Mouse (Mus musculus) lung, postnatal 25 days (tissue): ENCODE data around the gene Kmt2c.
"Not testable (repeated sequence)": the region's sequence is repeated elsewhere in the genome, so short reads cannot be mapped to it uniquely, and the experiment has no call there.

Source experiments
- DNase-seq: peaks from one replicate; pipeline ENCODE4 v3.0.0; 2022; ENCODE audit warnings: low spot score

Kmt2c gene

DNA sequence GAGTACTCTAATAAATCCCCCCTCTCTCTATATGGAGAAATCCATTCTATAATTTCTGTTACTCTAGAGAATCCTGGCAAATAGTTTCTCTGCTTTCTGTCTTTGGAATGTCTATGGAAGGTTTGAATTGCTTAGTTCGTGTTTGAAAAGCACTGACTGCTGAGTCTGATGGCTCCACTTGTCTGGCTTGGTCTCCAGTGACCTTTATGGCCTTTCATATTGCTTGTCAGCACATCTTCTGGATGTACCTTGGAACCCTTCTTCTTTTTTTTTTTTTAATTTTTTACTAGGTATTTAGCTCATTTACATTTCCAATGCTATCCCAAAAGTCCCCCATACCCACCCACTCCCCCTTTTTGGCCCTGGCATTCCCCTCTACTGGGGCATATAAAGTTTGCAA lies 274.2 kb downstream of the Kmt2c start:
- not testable (repeated sequence) for DNase-seq

DNA sequence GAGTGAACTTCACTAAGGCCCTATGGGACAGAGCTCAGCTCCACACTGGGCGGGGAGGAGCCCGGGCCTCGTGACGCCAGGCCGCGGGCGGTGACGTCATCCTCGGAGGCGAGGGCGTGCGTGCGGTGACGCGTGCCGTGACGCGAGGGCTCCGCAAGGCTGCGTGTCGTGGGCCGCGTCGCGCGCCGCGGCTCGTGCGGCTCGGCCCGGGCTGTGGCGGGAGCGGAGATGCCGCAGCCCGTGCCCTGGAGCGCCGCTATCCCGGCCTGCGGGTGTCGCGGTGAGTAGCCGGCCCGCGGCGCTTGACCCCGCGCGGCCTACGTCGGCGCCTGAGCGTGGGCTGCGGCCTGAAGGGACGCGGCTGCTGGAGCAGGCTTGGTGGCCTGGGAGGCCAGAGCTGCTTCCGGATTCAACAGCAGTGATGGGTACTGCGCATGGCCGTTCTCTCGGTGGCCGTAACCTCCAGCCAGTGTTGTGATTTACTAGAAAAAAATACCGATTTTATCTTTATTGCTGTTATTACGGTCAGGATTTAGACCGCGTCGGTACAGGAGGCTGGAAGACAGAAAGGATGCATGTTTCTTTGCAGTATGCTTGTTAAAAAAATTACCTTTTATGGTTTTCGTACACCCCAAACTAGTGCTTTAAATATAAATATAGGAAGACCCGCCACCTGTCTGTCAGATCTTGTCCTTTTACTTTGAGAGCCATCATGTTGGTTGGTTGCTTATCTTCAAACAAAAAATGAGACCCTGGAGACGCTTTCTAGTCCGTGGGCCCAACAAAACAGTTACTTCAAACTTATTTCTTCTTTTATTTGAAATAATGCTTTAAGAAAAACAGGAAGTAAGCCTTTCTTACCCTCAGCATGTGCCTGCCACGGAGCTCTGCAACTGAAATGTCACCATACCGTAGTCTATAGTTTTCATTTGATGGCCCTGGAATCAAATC lies 275.6 kb downstream of the Kmt2c start, which contains the start of gene E130116L18Rik:
TSS of gene E130116L18Rik (minus strand) at position 402 of the 951 bp plus-strand sequence.
- DNase-seq: peak; percentile 86
